7 mouse cellular contexts compared by ENCODE assay signal in the genomic region with DNA sequence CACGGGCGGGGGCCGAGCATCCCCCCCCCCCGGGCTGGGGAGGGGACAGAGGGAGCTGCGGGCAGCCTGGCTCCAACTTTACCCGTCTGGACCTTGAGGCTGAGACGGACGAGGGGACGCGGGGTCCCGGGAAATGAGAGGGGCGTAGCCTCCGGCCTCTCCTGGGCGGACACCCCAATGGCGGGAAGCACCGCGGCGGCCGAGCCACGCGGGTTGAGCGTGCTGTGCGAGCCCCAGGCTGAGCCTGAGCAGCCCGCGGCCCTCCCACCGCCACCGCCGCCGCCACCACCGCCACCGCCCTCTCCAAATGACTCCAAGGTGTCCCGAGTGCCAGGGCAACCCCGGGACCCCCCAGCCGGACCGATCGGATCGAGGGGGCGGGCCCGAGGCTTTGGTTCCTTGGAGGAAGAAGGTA. TPM values are rescaled to one million over a fixed set of nuclear protein-coding genes. Genes with fewer than 3 reads are reported as not detected.
DNase-seq lines count a peak whose midpoint lies in the region; ATAC-seq lines count a peak whose summit lies in the region.

No protein-coding gene starts in this region.

- peak overlapping the region; percentile 7; the same call in 1 of the 2 replicates for H3K27ac ChIP-seq in hindbrain, embryonic 11.5 days (ENCODE audit: low read depth, low read length)

- H3K9me3 ChIP-seq in hindbrain, embryonic 11.5 days (ENCODE audit: control insufficient read depth, low read length), result no peaks in the 10 kb centered on the region

- peak overlapping the region; percentile 88 for H3K4me3 ChIP-seq in hindbrain, embryonic 11.5 days (ENCODE audit: low read depth, low read length)

- H3K27me3 ChIP-seq in hindbrain, embryonic 11.5 days (ENCODE audit: control insufficient read depth, insufficient read depth, low read length), result no peaks in the 10 kb centered on the region

- peak; percentile 44 for DNase-seq in retina, embryonic 14.5 days (ENCODE audit: low spot score)
- DNase-seq in retina, postnatal 1 day, result no peak
- peak; percentile 57 for DNase-seq in embryo, embryonic 10.5 days (ENCODE audit: low spot score)
- peak; percentile 65 for DNase-seq in hindbrain, embryonic 11.5 days (ENCODE audit: low spot score)
- peak; percentile 53 for DNase-seq in lung, postnatal 10 days
- DNase-seq in Muller cell, postnatal 12 days (ENCODE audit: inconsistent ontology term), result no peak
- DNase-seq in right cerebral cortex, postnatal 4 days, result no peak

- peak overlapping the region; percentile 89 for H3K9ac ChIP-seq in hindbrain, embryonic 11.5 days (ENCODE audit: low read depth, low read length)

- H3K4me1 ChIP-seq in hindbrain, embryonic 11.5 days (replicated peaks; ENCODE audit: control insufficient read depth, insufficient read depth, low read length), result no peaks in the 10 kb centered on the region

- peak; percentile 84 for ATAC-seq in hindbrain, embryonic 11.5 days (ENCODE audit: low FRiP score)

- H3K36me3 ChIP-seq in hindbrain, embryonic 11.5 days (ENCODE audit: control insufficient read depth, insufficient read depth, low read length), result no peaks in the 10 kb centered on the region

- WGBS in hindbrain, embryonic 11.5 days, result 0% methylated on average over 31 of the region's 39 CpGs

- peak overlapping the region; percentile 63 for H3K4me2 ChIP-seq in hindbrain, embryonic 11.5 days (replicated peaks; ENCODE audit: low read depth, low read length)

RNA-seq across cellular contexts. Expression of a gene that starts 0.4 kb away (rescaled TPM):
- polyA plus RNA-seq in hindbrain, embryonic 11.5 days (2014; fragmentation: Nextera tagmentation; extraction: Ambion mirVana), result 67.5 and 69.3 TPM in 2 replicates

Comparison
In these comparisons a context has a peak if more than half of its experiments do, and no peak if none do; other contexts are left out.
1. DNase-seq: peak in retina, embryonic 14.5 days (single experiment), embryo, embryonic 10.5 days (single experiment), hindbrain, embryonic 11.5 days (single experiment) and lung, postnatal 10 days (single experiment); none in retina, postnatal 1 day (single experiment), Muller cell, postnatal 12 days (single experiment) and right cerebral cortex, postnatal 4 days (single experiment).